Mouse (Mus musculus) kidney, postnatal 0 days (tissue): ENCODE results near the gene Senp2. TPM values are rescaled to one million over a fixed set of nuclear protein-coding genes. Genes with fewer than 3 reads are reported as not detected.

Source experiments
- ATAC-seq: fragments of 200-750 bp; cut with Nextera tagmentation; replicated peaks from 2 replicates; pipeline ENCODE4 v1.8.0; 2017; ENCODE audit warnings: low read depth, moderate number of reproducible peaks, moderate TSS enrichment, moderate library complexity; ENCODE audit not compliant: low FRiP score
- DNase-seq: peaks from one replicate; pipeline ENCODE4 v3.0.0-alpha.2; 2016; ENCODE audit warnings: low spot score
- H3K27ac ChIP-seq: fragments of 300-500 bp; sonication (generic); 2 replicates; pipeline ENCODE4 v1.5.1; 2014; ENCODE audit warnings: mild to moderate bottlenecking
- H3K27me3 ChIP-seq: fragments of 300-500 bp; sonication (generic); 2 replicates; pipeline ENCODE4 v1.6.1; 2014; ENCODE audit warnings: low read length, mixed read lengths; ENCODE audit not compliant: insufficient read depth
- H3K36me3 ChIP-seq: fragments of 300-500 bp; sonication (generic); 2 replicates; pipeline ENCODE4 v1.6.1; 2014; ENCODE audit warnings: low read length, mixed read lengths; ENCODE audit not compliant: insufficient read depth
- H3K4me1 ChIP-seq: fragments of 300-500 bp; sonication (generic); replicated peaks from 2 replicates; pipeline ENCODE4 v1.6.1; 2014; ENCODE audit warnings: antibody characterized with exemption, low read length, mixed read lengths; ENCODE audit not compliant: insufficient read depth
- H3K4me2 ChIP-seq: fragments of 300-500 bp; sonication (generic); 2 replicates; pipeline ENCODE4 v1.6.1; 2014; ENCODE audit warnings: mild to moderate bottlenecking, low read length, moderate library complexity, mixed read lengths
- H3K4me3 ChIP-seq: fragments of 300-500 bp; sonication (generic); replicated peaks from 2 replicates; pipeline ENCODE4 v1.5.1; 2014; ENCODE audit warnings: low read depth, low read length
- H3K9ac ChIP-seq: fragments of 300-500 bp; sonication (generic); 2 replicates; pipeline ENCODE4 v1.6.1; 2014; ENCODE audit warnings: low read depth, low read length
- H3K9me3 ChIP-seq: fragments of 300-500 bp; sonication (generic); replicated peaks from 2 replicates; pipeline ENCODE4 v1.6.1; 2016; ENCODE audit warnings: low read length, inconsistent platforms, mixed read lengths
- CTCF ChIP-seq: IDR thresholded peaks from 2 replicates; pipeline ENCODE4 v1.5.1; 2016; ENCODE audit warnings: antibody characterized with exemption, low read depth, mild to moderate bottlenecking, moderate library complexity
- WGBS: fragments of 180-500 bp; shearing (Covaris S2); extraction: QIAGEN DNeasy Blood & Tissue Kit; methylation state at CpG from one replicate; pipeline ENCODE4 v1.1.7; 2014; 5-methylcytosine and 5-hydroxymethylcytosine counted together
- polyA plus RNA-seq: library from polyadenylated mRNA; unstranded; fragments of >200 nt; fragmentation: Nextera tagmentation; extraction: Ambion mirVana; gene quantifications from 2 replicates; pipeline ENCODE4 v1.2.1, GENCODE M21; 2015

Senp2 gene
- polyA plus RNA-seq, 1 experiment from 2014 or later = 22.7 TPM

DNA sequence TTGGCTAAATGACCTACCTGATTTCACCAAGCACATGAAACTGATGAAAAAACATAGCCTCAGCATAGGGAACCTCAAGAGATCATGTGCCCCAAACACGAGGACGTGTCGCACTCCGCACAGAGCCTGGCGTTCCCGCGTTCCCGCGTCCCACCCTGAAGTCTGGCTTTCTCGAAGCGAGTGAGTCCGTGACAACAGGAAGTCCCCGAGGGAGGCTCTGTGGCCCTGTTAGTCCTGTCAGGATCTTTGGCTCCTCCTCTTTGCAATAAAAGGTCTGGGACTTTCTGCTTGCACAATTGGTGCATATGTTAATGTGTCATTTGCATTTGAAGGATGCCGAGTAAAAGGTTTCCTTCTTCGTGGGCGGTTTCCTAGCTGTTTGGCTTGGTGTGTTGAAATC, 14.0 kb upstream of the Senp2 start, which contains the start of gene Liph:
Gene Liph (minus strand): TSS at position 360 of the 400 bp plus-strand sequence.
- H3K27me3 ChIP-seq = no peaks in the 10 kb centered on the region
- H3K27ac ChIP-seq = no peak within 1 kb of the TSS
- peak; percentile 51 for DNase-seq
- no peaks in the 10 kb centered on the region for H3K9me3 ChIP-seq
- no peak for TF ChIP-seq CTCF
- WGBS = 3% methylated on average over 16 of the region's 16 CpGs
- ATAC-seq = no peak
- no peaks in the 10 kb centered on the region for H3K36me3 ChIP-seq
- H3K4me1 ChIP-seq = no peaks in the 10 kb centered on the region
- H3K4me3 ChIP-seq = peak within 1 kb of the TSS; percentile 13; the same call in 1 of the 2 replicates
- H3K9ac ChIP-seq = no peak within 1 kb of the TSS
- H3K4me2 ChIP-seq = peak within 1 kb of the TSS; percentile 55

DNA sequence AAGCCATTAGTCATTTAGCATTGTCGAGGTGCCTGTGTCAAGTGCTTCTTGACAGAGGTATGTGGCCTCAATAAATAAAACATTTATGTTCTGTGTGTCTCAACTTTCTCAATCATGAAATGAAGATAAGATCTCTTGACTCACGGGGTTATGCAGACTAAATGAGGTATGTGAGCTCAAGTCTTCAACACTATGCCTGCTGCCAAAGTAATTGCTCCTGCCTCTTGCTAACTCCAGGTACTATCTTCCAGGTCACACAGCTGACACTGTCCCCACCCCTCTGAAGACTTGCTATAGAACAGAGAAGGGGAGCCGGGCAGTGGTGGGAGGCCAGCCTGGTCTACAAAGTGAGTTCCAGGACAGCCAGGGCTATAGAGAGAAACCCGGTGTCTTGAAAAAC, 12.9 kb upstream of the Senp2 start:
- H3K27ac ChIP-seq = no peak overlapping the region
- no peak overlapping the region for H3K9ac ChIP-seq
- WGBS = 26% methylated on average over 4 of the region's 4 CpGs
- no peak for TF ChIP-seq CTCF
- no peak for DNase-seq
- no peaks in the 10 kb centered on the region for H3K27me3 ChIP-seq
- no peak overlapping the region for H3K4me3 ChIP-seq
- H3K4me2 ChIP-seq = no peak overlapping the region
- H3K4me1 ChIP-seq = no peaks in the 10 kb centered on the region
- no peak for ATAC-seq
- H3K36me3 ChIP-seq = no peaks in the 10 kb centered on the region
- H3K9me3 ChIP-seq = no peaks in the 10 kb centered on the region

DNA sequence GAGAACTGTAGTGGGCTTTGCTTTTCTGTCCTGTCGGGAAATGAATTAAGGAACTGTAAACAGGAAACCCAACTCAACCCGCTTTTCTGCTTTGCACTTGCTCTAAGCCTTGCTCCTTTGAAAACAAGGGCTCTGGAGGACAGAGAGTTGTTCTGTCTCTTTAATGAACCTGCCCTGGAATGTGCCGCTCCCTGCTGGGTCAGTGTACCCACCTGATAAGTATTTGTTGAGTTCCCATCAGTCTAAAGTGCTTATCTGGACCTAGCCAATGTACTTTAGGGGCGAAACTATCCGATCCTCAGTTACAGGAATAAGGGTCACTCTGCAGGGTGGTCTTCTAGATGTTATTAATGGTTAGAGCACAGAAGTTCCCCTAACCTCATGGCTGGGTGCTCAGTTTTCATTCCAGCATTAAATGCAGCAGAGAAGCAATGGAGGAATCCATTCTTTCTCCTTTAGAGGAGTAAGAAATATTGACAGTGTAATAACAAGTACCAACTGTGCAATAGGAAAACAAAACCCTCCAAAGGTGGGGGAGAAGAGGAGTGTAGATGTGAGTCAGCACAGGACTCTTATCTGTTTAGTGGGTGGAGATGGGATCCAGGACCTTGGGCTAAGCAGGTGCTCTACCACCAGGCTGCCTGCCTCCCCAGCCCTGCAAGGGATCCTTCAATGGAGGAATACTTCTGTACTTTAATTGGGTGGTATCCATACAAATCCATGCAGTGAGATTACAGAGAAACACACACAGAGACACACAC, 12.2 kb upstream of the Senp2 start:
- DNase-seq (no peak), ATAC-seq (no peak)
- Histone ChIP-seq H3K4me1 (no peaks in the 10 kb centered on the region), H3K9ac (no peak overlapping the region), H3K36me3 (no peaks in the 10 kb centered on the region), H3K4me3 (no peak overlapping the region), H3K9me3 (no peaks in the 10 kb centered on the region), H3K27ac (no peak overlapping the region), H3K4me2 (no peak overlapping the region), H3K27me3 (no peaks in the 10 kb centered on the region)
- WGBS = 49% methylated on average over 5 of the region's 5 CpGs
- no peak for TF ChIP-seq CTCF

DNA sequence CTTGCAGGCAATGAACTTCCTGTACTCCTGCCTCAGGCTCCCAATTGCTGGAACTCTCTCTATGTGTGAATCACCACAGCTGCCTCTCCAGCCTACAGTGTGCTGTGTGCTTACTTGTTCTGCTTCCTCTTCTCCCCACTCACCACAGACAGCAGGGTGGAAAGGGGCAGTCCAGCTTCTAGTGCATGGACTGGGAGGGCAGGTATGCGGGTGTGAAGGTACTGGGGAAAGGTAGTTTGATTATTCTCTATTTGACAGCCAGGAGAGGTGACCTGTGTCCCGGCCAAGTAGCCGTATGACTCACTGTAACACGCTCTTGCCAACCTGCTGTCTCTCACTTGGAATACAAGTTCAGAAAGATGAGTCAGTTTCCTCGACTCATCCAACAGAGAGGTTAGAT, 11.2 kb upstream of the Senp2 start:
- no peaks in the 10 kb centered on the region for H3K4me1 ChIP-seq
- no peak for TF ChIP-seq CTCF
- no peak overlapping the region for H3K4me3 ChIP-seq
- WGBS = 71% methylated on average over 5 of the region's 5 CpGs
- H3K27me3 ChIP-seq = no peaks in the 10 kb centered on the region
- H3K9me3 ChIP-seq = no peaks in the 10 kb centered on the region
- DNase-seq (no peak), ATAC-seq (no peak)
- no peak overlapping the region for H3K9ac ChIP-seq
- no peaks in the 10 kb centered on the region for H3K36me3 ChIP-seq
- no peak overlapping the region for H3K27ac ChIP-seq
- no peak overlapping the region for H3K4me2 ChIP-seq

DNA sequence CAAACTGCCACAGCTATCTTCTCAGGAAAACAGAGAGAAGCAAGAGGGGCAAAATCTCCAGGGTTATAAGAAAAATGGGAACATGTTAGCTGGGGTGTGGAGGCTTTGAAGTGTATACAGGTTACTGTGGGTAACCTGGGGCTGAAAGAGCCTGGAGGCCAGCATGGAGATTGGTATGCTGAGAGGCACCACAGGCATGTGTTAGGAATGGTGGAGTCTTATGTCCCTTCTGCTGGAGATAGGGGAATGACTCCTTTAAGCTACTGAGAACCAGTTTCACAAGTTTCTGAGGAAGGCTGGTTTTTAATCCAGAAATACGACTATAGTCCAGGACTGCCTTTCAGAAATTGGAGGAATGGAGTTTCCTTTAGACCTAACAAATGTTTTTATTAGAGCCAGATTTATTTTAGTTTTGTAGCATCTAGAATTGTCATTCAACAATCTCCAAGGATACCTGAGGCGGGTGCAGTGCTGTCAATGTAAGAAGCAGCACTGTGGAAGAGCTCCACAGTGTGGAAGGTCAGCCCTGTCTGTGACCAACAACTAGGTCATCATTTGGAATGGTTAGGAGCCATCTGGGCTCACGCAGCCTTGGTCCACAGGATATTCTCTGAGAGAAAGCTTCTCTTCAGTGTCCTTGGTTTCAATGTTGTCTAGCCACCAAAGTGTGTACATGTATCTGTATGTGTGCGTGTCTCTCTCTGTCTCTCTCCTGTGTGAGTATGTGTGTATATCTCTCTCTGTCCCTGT, 9.2 kb upstream of the Senp2 start:
- Histone ChIP-seq H3K36me3 (no peaks in the 10 kb centered on the region), H3K9ac (no peak overlapping the region), H3K27me3 (no peaks in the 10 kb centered on the region), H3K27ac (no peak overlapping the region), H3K4me1 (no peaks in the 10 kb centered on the region), H3K9me3 (no peaks in the 10 kb centered on the region), H3K4me2 (no peak overlapping the region), H3K4me3 (no peak overlapping the region)
- WGBS = 84% methylated on average over 4 of the region's 4 CpGs
- DNase-seq (no peak), ATAC-seq (no peak)
- no peak for TF ChIP-seq CTCF

DNA sequence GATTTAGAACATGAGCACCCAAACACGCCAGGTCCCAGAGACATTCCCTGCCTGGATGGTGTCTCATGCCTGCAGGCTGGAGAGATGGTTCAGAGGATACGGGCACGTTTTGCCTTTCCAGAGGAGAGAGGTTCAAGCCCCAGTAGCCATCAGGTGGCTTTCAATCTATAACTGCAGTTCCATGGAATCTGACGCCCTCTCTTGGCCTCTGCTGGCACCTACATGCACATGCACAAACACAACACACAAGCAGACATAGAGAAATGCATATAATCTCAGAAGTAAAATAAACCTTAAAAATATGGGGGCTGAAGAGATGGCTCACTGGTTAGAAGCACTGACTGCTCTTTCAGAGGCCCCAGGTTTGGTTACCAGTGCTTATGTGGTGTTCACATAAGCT, 8.1 kb upstream of the Senp2 start:
- peak; percentile 33; the same call in 1 of the 2 replicates for TF ChIP-seq CTCF
- 68% methylated on average over 4 of the region's 4 CpGs for WGBS
- no peaks in the 10 kb centered on the region for H3K9me3 ChIP-seq
- H3K4me3 ChIP-seq = no peak overlapping the region
- H3K27me3 ChIP-seq = no peaks in the 10 kb centered on the region
- no peak for ATAC-seq
- no peak overlapping the region for H3K9ac ChIP-seq
- no peak overlapping the region for H3K4me2 ChIP-seq
- no peak for DNase-seq
- no peak overlapping the region for H3K27ac ChIP-seq
- no peaks in the 10 kb centered on the region for H3K4me1 ChIP-seq
- no peaks in the 10 kb centered on the region for H3K36me3 ChIP-seq
